Mouse (Mus musculus) hindbrain, embryonic 14.5 days (tissue): ENCODE results near the gene Rasgrf2. TPM values are rescaled to one million over a fixed set of nuclear protein-coding genes. Genes with fewer than 3 reads are reported as not detected.
A peak's percentile ranks its signal among the peaks of the same experiment; 100 is the strongest.

Source experiments
- ATAC-seq: fragments of 200-750 bp; cut with Nextera tagmentation; 2 replicates; pipeline ENCODE4 v1.8.0; 2017; ENCODE audit warnings: moderate number of reproducible peaks, mild to moderate bottlenecking, moderate TSS enrichment, moderate library complexity; ENCODE audit not compliant: low FRiP score
- DNase-seq: peaks from one replicate; pipeline ENCODE4 v3.0.0-alpha.2; 2015; ENCODE audit warnings: low spot score
- H3K27ac ChIP-seq: fragments of 300-500 bp; sonication (generic); 2 replicates; pipeline ENCODE4 v1.5.1; 2014; ENCODE audit warnings: mild to moderate bottlenecking, moderate library complexity
- H3K27me3 ChIP-seq: fragments of 300-500 bp; sonication (generic); 2 replicates; pipeline ENCODE4 v1.6.1; 2014; ENCODE audit warnings: mild to moderate bottlenecking, low read length, mixed read lengths; ENCODE audit not compliant: control insufficient read depth, insufficient read depth
- H3K36me3 ChIP-seq: fragments of 300-500 bp; sonication (generic); replicated peaks from 2 replicates; pipeline ENCODE4 v1.6.1; 2014; ENCODE audit not compliant: control insufficient read depth, insufficient read depth
- H3K4me1 ChIP-seq: fragments of 300-500 bp; sonication (generic); replicated peaks from 2 replicates; pipeline ENCODE4 v1.6.1; 2014; ENCODE audit warnings: antibody characterized with exemption, low read length, mixed read lengths; ENCODE audit not compliant: control insufficient read depth, insufficient read depth
- H3K4me2 ChIP-seq: fragments of 300-500 bp; sonication (generic); replicated peaks from 2 replicates; pipeline ENCODE4 v1.6.1; 2014; ENCODE audit warnings: mild to moderate bottlenecking, moderate library complexity
- H3K4me3 ChIP-seq: fragments of 300-500 bp; sonication (generic); replicated peaks from 2 replicates; pipeline ENCODE4 v1.5.1; 2014; ENCODE audit warnings: mild to moderate bottlenecking, low read length
- H3K9ac ChIP-seq: fragments of 300-500 bp; sonication (generic); 2 replicates; pipeline ENCODE4 v1.6.1; 2014
- H3K9me3 ChIP-seq: fragments of 300-500 bp; sonication (generic); 2 replicates; pipeline ENCODE4 v1.6.1; 2016; ENCODE audit warnings: low read length; ENCODE audit not compliant: control insufficient read depth
- WGBS: fragments of 180-500 bp; shearing (Covaris S2); extraction: QIAGEN DNeasy Blood & Tissue Kit; methylation state at CpG from one replicate; pipeline ENCODE4 v1.1.7; 2014; 5-methylcytosine and 5-hydroxymethylcytosine counted together
- polyA plus RNA-seq: library from polyadenylated mRNA; unstranded; fragments of >200 nt; fragmentation: Nextera tagmentation; extraction: Ambion mirVana; gene quantifications from 2 replicates; pipeline ENCODE4 v1.2.1, GENCODE M21; 2014

The Rasgrf2 gene
- polyA plus RNA-seq, 1 experiment from 2014 or later, result 6.5 TPM

GRCm38 (mm10) chr13:92119623-92120022 lies 11.8 kb downstream of the Rasgrf2 start:
- no peak overlapping the region for H3K27ac ChIP-seq
- H3K9me3 ChIP-seq, result no peaks in the 10 kb centered on the region
- H3K9ac ChIP-seq, result no peak overlapping the region
- no peaks in the 10 kb centered on the region for H3K36me3 ChIP-seq
- ATAC-seq (no peak), DNase-seq (no peak)
- no peak overlapping the region for H3K4me3 ChIP-seq
- H3K27me3 ChIP-seq, result no peaks in the 10 kb centered on the region
- WGBS, result 75% methylated on average over 5 of the region's 5 CpGs
- H3K4me1 ChIP-seq, result no peaks in the 10 kb centered on the region
- no peak overlapping the region for H3K4me2 ChIP-seq

- no peak for ATAC-seq
Observed at GRCm38 (mm10) chr13:92114076-92114475, 17.4 kb downstream of the Rasgrf2 start.

DNA sequence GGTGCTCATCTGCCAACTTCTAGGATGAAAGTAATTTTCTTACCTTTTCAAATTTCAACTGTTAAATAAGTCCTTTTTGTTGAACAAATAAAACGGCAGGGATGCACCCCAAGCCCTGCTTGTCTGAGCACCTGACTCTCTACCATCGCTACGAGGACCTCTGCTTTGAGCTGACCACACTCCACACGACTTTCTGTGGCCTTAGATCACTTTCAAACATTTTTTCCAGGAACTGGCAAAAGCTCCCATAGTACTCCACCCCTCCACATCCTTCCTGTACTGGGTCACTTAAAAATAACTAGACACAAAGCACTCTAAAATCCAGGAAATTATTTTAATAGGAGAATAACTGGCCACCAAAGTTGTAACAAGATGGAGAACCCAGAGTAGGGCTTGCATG lies 23.2 kb downstream of the Rasgrf2 start:
- Histone ChIP-seq H3K36me3 (no peaks in the 10 kb centered on the region), H3K4me2 (no peak overlapping the region), H3K4me3 (no peak overlapping the region), H3K27ac (no peak overlapping the region), H3K9me3 (no peaks in the 10 kb centered on the region), H3K27me3 (no peaks in the 10 kb centered on the region), H3K9ac (no peak overlapping the region), H3K4me1 (no peaks in the 10 kb centered on the region)
- 77% methylated on average over 4 of the region's 4 CpGs for WGBS
- DNase-seq (no peak), ATAC-seq (no peak)

More at GRCm38 (mm10) chr13:92114076-92114475, 17.4 kb downstream of the Rasgrf2 start:
- Histone ChIP-seq H3K4me2 (no peak overlapping the region), H3K4me3 (no peak overlapping the region), H3K9ac (no peak overlapping the region), H3K4me1 (no peaks in the 10 kb centered on the region), H3K27ac (no peak overlapping the region), H3K9me3 (no peaks in the 10 kb centered on the region), H3K36me3 (no peaks in the 10 kb centered on the region), H3K27me3 (no peaks in the 10 kb centered on the region)
- 78% methylated on average over 3 of the region's 3 CpGs for WGBS
- no peak for DNase-seq

- 74% methylated on average over 7 of the region's 7 CpGs for WGBS
- no peak overlapping the region for H3K9ac ChIP-seq
- H3K27me3 ChIP-seq, result no peaks in the 10 kb centered on the region
- ATAC-seq (no peak), DNase-seq (no peak)
- H3K27ac ChIP-seq, result no peak overlapping the region
- no peaks in the 10 kb centered on the region for H3K4me1 ChIP-seq
- H3K4me2 ChIP-seq, result no peak overlapping the region
- no peak overlapping the region for H3K4me3 ChIP-seq
- H3K36me3 ChIP-seq, result no peaks in the 10 kb centered on the region
- no peaks in the 10 kb centered on the region for H3K9me3 ChIP-seq
Observed at GRCm38 (mm10) chr13:92104259-92104658, 27.2 kb downstream of the Rasgrf2 start.

DNA sequence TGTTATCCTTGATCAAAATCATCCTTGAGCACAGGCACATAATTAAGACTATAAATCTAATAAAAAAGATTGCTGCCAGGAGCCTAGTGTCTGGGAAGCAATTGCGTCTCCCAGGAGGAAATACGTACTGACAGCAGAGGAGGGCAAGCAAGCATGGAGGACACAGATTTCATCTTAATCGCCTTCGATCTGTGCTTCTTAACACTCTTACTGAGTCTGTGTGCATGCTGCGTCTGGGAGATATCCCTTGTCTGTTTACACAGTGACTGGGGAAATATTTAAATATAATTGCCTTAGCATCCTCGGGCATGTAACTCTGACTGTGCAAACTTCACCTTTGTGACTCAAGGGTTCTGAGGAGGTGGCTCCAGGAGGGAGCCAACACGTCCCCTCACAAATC lies 33.0 kb downstream of the Rasgrf2 start:
- DNase-seq, result no peak
- H3K4me2 ChIP-seq, result no peak overlapping the region
- no peaks in the 10 kb centered on the region for H3K27me3 ChIP-seq
- ATAC-seq, result peak; percentile 56; the same call in 1 of the 2 replicates
- H3K27ac ChIP-seq, result no peak overlapping the region
- H3K36me3 ChIP-seq, result no peaks in the 10 kb centered on the region
- H3K9ac ChIP-seq, result no peak overlapping the region
- WGBS, result 59% methylated on average over 7 of the region's 7 CpGs
- H3K9me3 ChIP-seq, result no peaks in the 10 kb centered on the region
- H3K4me3 ChIP-seq, result no peak overlapping the region
- H3K4me1 ChIP-seq, result no peaks in the 10 kb centered on the region

GRCm38 (mm10) chr13:92095131-92096090 lies 36.0 kb downstream of the Rasgrf2 start:
- H3K9me3 ChIP-seq, result no peaks in the 10 kb centered on the region
- no peak overlapping the region for H3K4me2 ChIP-seq
- 74% methylated on average over 12 of the region's 12 CpGs for WGBS
- no peak for ATAC-seq
- DNase-seq, result no peak
- no peak overlapping the region for H3K27ac ChIP-seq
- H3K36me3 ChIP-seq, result no peaks in the 10 kb centered on the region
- no peak overlapping the region for H3K4me3 ChIP-seq
- H3K4me1 ChIP-seq, result no peaks in the 10 kb centered on the region
- H3K9ac ChIP-seq, result no peak overlapping the region
- H3K27me3 ChIP-seq, result no peaks in the 10 kb centered on the region

DNA sequence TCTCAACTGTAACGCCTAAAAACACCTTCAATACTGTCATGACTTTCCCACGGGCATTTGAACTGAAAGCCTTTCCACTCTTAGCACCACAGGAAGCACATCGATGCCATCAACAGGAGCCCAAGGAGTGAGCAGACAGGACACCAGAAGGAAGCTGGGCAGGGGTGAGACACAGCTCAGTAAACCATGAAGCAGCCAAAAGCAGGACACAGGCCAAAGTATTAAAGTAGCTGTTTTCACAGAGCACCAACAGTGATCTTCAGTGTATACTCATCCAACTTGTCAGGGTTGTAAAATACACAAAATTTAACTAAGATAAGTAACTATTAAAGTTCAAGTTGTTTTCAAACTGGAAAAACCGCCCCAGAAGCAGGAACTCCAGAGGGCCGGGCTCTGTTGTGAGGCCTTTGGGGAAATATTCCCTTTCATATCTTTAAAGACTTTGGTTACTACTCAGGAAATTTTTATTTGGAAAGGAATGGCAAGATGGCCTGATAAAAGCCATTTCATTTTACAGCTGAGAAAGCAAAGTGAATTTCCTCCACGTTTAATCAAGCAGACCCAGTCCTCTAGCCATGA lies 37.7 kb downstream of the Rasgrf2 start:
- WGBS, result 86% methylated on average over 6 of the region's 6 CpGs

DNA sequence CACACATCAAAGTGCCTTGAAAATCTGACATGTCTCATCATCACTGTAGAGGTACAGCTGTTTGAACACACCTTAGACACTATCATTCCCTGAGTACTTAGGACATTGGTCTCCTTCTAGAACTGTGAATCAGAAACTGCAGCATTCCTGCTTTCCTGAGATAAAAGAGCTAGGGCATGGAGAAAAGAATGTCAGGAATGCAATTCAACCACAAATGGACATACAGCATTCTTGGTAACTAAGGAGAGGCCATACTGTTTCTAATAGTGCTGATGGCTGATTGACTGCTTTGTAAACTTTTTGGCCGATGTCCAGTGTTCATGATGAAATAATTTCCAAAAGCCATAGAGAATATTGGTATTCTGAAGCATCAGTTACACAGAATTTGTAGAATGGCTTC lies 58.3 kb downstream of the Rasgrf2 start:
- Histone ChIP-seq H3K4me1 (no peaks in the 10 kb centered on the region), H3K9me3 (no peaks in the 10 kb centered on the region), H3K9ac (no peak overlapping the region), H3K4me3 (no peak overlapping the region), H3K4me2 (no peak overlapping the region), H3K27ac (no peak overlapping the region), H3K36me3 (no peaks in the 10 kb centered on the region), H3K27me3 (no peaks in the 10 kb centered on the region)
- DNase-seq (no peak), ATAC-seq (no peak)
- 76% methylated on average over 1 of the region's 1 CpGs for WGBS

More for the DNA sequence above, 37.7 kb downstream of the Rasgrf2 start:
- Histone ChIP-seq H3K9ac (no peak overlapping the region), H3K9me3 (no peaks in the 10 kb centered on the region), H3K4me2 (no peak overlapping the region), H3K36me3 (no peaks in the 10 kb centered on the region), H3K4me1 (no peaks in the 10 kb centered on the region), H3K27me3 (no peaks in the 10 kb centered on the region), H3K4me3 (no peak overlapping the region), H3K27ac (no peak overlapping the region)
- ATAC-seq (no peak), DNase-seq (no peak)

- Histone ChIP-seq H3K4me2 (no peak overlapping the region), H3K9ac (no peak overlapping the region), H3K4me1 (no peaks in the 10 kb centered on the region), H3K36me3 (no peaks in the 10 kb centered on the region), H3K9me3 (no peaks in the 10 kb centered on the region), H3K27ac (no peak overlapping the region), H3K4me3 (no peak overlapping the region), H3K27me3 (no peaks in the 10 kb centered on the region)
- ATAC-seq (no peak), DNase-seq (no peak)
Observed at GRCm38 (mm10) chr13:92068651-92069050, 62.8 kb downstream of the Rasgrf2 start.
